Mouse (Mus musculus): ENCODE measurements around the gene Iqschfp. TPM values are rescaled to one million over a fixed set of nuclear protein-coding genes. Genes with fewer than 3 reads are reported as not detected.

The Iqschfp gene
- polyA plus RNA-seq, 1 experiment, result not detected

GRCm38 (mm10) chr3:68630821-68631220, 738.8 kb downstream of the Iqschfp start:
- 84% methylated on average over 3 of the region's 3 CpGs for WGBS
- H3K27ac ChIP-seq (ENCODE audit: insufficient read depth, low read depth, low read length), result no peak overlapping the region
- no peak for TF ChIP-seq POLR2A (IDR thresholded peaks at IDR 0.05; ENCODE audit: insufficient read depth, low read depth, low read length)
- TF ChIP-seq CTCF (IDR thresholded peaks at IDR 0.05; ENCODE audit: insufficient read depth, low read depth, low read length), result no peak
- no peaks in the 10 kb centered on the region for H3K4me1 ChIP-seq (ENCODE audit: control insufficient read depth, insufficient read depth, low read length)
- no peak overlapping the region for H3K4me3 ChIP-seq (ENCODE audit: insufficient read depth, low read depth, low read length)

GRCm38 (mm10) chr3:68632714-68633113, 740.7 kb downstream of the Iqschfp start:
- H3K27ac ChIP-seq (ENCODE audit: insufficient read depth, low read depth, low read length), result no peak overlapping the region
- WGBS, result 81% methylated on average over 3 of the region's 3 CpGs
- no peak overlapping the region for H3K4me3 ChIP-seq (ENCODE audit: insufficient read depth, low read depth, low read length)
- TF ChIP-seq CTCF (IDR thresholded peaks at IDR 0.05; ENCODE audit: insufficient read depth, low read depth, low read length) (no peak), POLR2A (IDR thresholded peaks at IDR 0.05; ENCODE audit: insufficient read depth, low read depth, low read length) (no peak)
- no peaks in the 10 kb centered on the region for H3K4me1 ChIP-seq (ENCODE audit: control insufficient read depth, insufficient read depth, low read length)

GRCm38 (mm10) chr3:68633577-68633976, 741.5 kb downstream of the Iqschfp start:
- H3K4me1 ChIP-seq (ENCODE audit: control insufficient read depth, insufficient read depth, low read length), result no peaks in the 10 kb centered on the region
- no peak overlapping the region for H3K4me3 ChIP-seq (ENCODE audit: insufficient read depth, low read depth, low read length)
- TF ChIP-seq CTCF (IDR thresholded peaks at IDR 0.05; ENCODE audit: insufficient read depth, low read depth, low read length) (no peak), POLR2A (IDR thresholded peaks at IDR 0.05; ENCODE audit: insufficient read depth, low read depth, low read length) (no peak)
- no peak overlapping the region for H3K27ac ChIP-seq (ENCODE audit: insufficient read depth, low read depth, low read length)
- 95% methylated on average over 4 of the region's 4 CpGs for WGBS

- 44% methylated on average over 7 of the region's 7 CpGs for WGBS
- Histone ChIP-seq H3K27ac (ENCODE audit: insufficient read depth, low read depth, low read length) (no peak overlapping the region), H3K4me3 (ENCODE audit: insufficient read depth, low read depth, low read length) (no peak overlapping the region), H3K4me1 (ENCODE audit: control insufficient read depth, insufficient read depth, low read length) (no peaks in the 10 kb centered on the region)
- TF ChIP-seq POLR2A (IDR thresholded peaks at IDR 0.05; ENCODE audit: insufficient read depth, low read depth, low read length) (no peak), CTCF (IDR thresholded peaks at IDR 0.05; ENCODE audit: insufficient read depth, low read depth, low read length) (no peak)
These were observed 745.9 kb downstream of the Iqschfp start for GRCm38 (mm10) chr3:68637960-68638359.

- no peaks in the 10 kb centered on the region for H3K4me1 ChIP-seq (ENCODE audit: control insufficient read depth, insufficient read depth, low read length)
- no peak for TF ChIP-seq CTCF (IDR thresholded peaks at IDR 0.05; ENCODE audit: insufficient read depth, low read depth, low read length)
- TF ChIP-seq POLR2A (IDR thresholded peaks at IDR 0.05; ENCODE audit: insufficient read depth, low read depth, low read length), result no peak
- H3K4me3 ChIP-seq (ENCODE audit: insufficient read depth, low read depth, low read length), result no peak overlapping the region
- no peak overlapping the region for H3K27ac ChIP-seq (ENCODE audit: insufficient read depth, low read depth, low read length)
- 62% methylated on average over 1 of the region's 1 CpGs for WGBS
These were observed 746.7 kb downstream of the Iqschfp start for GRCm38 (mm10) chr3:68638703-68639102.

GRCm38 (mm10) chr3:68642935-68643334, 750.9 kb downstream of the Iqschfp start:
- 90% methylated on average over 7 of the region's 7 CpGs for WGBS
- no peak overlapping the region for H3K27ac ChIP-seq (ENCODE audit: insufficient read depth, low read depth, low read length)
- H3K4me1 ChIP-seq (ENCODE audit: control insufficient read depth, insufficient read depth, low read length), result no peaks in the 10 kb centered on the region
- TF ChIP-seq CTCF (IDR thresholded peaks at IDR 0.05; ENCODE audit: insufficient read depth, low read depth, low read length) (no peak), POLR2A (IDR thresholded peaks at IDR 0.05; ENCODE audit: insufficient read depth, low read depth, low read length) (no peak)
- H3K4me3 ChIP-seq (ENCODE audit: insufficient read depth, low read depth, low read length), result no peak overlapping the region

- Histone ChIP-seq H3K27ac (ENCODE audit: insufficient read depth, low read depth, low read length) (no peak overlapping the region), H3K4me3 (ENCODE audit: insufficient read depth, low read depth, low read length) (no peak overlapping the region), H3K4me1 (ENCODE audit: control insufficient read depth, insufficient read depth, low read length) (no peaks in the 10 kb centered on the region)
- TF ChIP-seq CTCF (IDR thresholded peaks at IDR 0.05; ENCODE audit: insufficient read depth, low read depth, low read length) (no peak), POLR2A (IDR thresholded peaks at IDR 0.05; ENCODE audit: insufficient read depth, low read depth, low read length) (no peak)
- WGBS, result 86% methylated on average over 6 of the region's 6 CpGs
These were observed 754.5 kb downstream of the Iqschfp start for GRCm38 (mm10) chr3:68646387-68647130.

GRCm38 (mm10) chr3:68647282-68647681, 755.2 kb downstream of the Iqschfp start:
- Histone ChIP-seq H3K4me1 (ENCODE audit: control insufficient read depth, insufficient read depth, low read length) (no peaks in the 10 kb centered on the region), H3K27ac (ENCODE audit: insufficient read depth, low read depth, low read length) (no peak overlapping the region), H3K4me3 (ENCODE audit: insufficient read depth, low read depth, low read length) (no peak overlapping the region)
- 97% methylated on average over 3 of the region's 3 CpGs for WGBS
- TF ChIP-seq POLR2A (IDR thresholded peaks at IDR 0.05; ENCODE audit: insufficient read depth, low read depth, low read length), result no peak
- TF ChIP-seq CTCF (IDR thresholded peaks at IDR 0.05; ENCODE audit: insufficient read depth, low read depth, low read length), result no peak

- no peak overlapping the region for H3K27ac ChIP-seq (ENCODE audit: insufficient read depth, low read depth, low read length)
- TF ChIP-seq CTCF (IDR thresholded peaks at IDR 0.05; ENCODE audit: insufficient read depth, low read depth, low read length) (no peak), POLR2A (IDR thresholded peaks at IDR 0.05; ENCODE audit: insufficient read depth, low read depth, low read length) (no peak)
- 91% methylated on average over 3 of the region's 3 CpGs for WGBS
- no peaks in the 10 kb centered on the region for H3K4me1 ChIP-seq (ENCODE audit: control insufficient read depth, insufficient read depth, low read length)
- H3K4me3 ChIP-seq (ENCODE audit: insufficient read depth, low read depth, low read length), result no peak overlapping the region
These were observed 758.2 kb downstream of the Iqschfp start for GRCm38 (mm10) chr3:68650251-68650650.
